Mouse (Mus musculus) left cerebral cortex, postnatal 4 days (tissue): ENCODE data around the gene Rgs3. TPM values are rescaled to one million over a fixed set of nuclear protein-coding genes. Genes with fewer than 3 reads are reported as not detected.

Source experiments
- DNase-seq: peaks from one replicate; pipeline ENCODE4 v3.0.0-alpha.2; 2022
- intact Hi-C: fragments of 180-260 bp; cut with DNase I; formaldehyde crosslinking; loops from one replicate; pipeline ENCODE4 v1.15.1; 2025
- total RNA-seq, 2 experiments: library from RNA; stranded (reverse); gene quantifications; 2 replicates each; pipeline ENCODE4 v1.2.3; 2021

Rgs3 gene
- 10 to 100 TPM; 46.7 to 46.8 TPM for total RNA-seq

- no peak for DNase-seq
- intact Hi-C loops = loop anchor here (5.0 to 10.0 kb wide), 3 partner anchors 137 to 575 kb away; no protein-coding TSS in a partner anchor
Observed at GRCm38 (mm10) chr4:62559797-62560329, at the start of gene Rgs3. Gene Rgs3, plus strand, starts transcription at chr4:62559847.

DNA sequence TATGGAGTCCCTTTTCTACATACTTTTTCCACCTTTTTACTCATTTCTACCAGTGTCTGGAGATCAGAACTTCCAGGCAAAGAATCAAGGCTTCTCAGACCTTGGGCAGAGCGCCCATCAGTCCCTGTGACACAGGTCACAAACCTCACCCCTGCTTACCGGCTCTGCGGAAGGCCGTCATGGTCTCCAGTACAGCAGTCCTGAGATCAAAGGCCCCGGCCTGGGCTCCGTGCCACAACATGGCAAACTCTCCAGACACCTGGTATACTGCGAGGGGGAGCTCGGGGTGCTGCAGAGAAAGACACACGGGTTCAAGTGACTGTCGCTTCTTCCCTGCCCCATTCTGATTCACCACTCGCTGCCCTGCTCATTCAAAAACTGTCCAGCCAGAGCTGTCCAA lies 49.7 kb upstream of the Rgs3 start:
- intact Hi-C loops = no loop called here
- no peak for DNase-seq

- DNase-seq = no peak
- intact Hi-C loops = no loop called here
Observed at GRCm38 (mm10) chr4:62513998-62514506, 45.6 kb upstream of the Rgs3 start.

DNA sequence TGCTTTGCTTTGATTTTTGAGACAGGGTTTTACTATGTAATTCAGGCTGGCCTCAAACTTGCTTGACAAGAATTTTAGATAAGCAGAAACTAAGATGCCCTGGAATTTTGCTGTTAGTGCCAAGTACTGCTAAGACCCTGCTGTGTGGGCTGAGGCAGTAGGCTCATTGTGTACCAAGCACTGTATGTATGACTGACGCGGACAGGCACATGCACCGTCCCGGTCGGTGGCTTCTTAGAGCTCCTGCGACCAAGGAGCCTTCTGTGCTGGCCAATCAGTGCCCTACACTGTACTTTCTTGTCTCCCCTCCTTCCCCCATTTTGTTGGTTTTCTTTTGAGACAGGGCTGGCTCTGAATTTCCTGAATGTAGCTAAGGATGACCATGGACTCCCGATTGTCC lies 44.7 kb upstream of the Rgs3 start:
- no peak for DNase-seq
- intact Hi-C loops = no loop called here

- intact Hi-C loops = no loop called here
- no peak for DNase-seq
Observed at GRCm38 (mm10) chr4:62515490-62515889, 44.2 kb upstream of the Rgs3 start.

GRCm38 (mm10) chr4:62516079-62516478 lies 43.6 kb upstream of the Rgs3 start:
- intact Hi-C loops = no loop called here
- DNase-seq = no peak

DNA sequence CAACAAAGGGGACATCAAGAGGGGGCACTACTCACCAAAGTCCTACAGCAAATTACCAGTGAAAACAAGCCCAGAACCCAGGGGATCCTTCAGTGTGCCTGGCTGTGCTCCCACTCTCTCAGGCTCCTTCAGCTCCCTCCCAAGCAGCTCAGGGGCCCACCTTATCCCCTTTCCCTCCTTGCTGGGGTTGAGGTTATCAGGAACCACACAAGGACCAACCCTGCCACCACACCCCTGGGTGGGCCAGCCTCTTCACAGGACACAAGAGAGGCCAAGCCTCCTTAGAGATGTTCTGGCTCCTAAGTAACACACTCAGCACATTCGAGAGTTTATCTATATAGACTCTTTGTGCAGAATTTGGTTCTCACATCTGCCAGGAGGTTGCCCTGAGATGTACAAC lies 43.1 kb upstream of the Rgs3 start:
- no peak for DNase-seq
- intact Hi-C loops = no loop called here

DNA sequence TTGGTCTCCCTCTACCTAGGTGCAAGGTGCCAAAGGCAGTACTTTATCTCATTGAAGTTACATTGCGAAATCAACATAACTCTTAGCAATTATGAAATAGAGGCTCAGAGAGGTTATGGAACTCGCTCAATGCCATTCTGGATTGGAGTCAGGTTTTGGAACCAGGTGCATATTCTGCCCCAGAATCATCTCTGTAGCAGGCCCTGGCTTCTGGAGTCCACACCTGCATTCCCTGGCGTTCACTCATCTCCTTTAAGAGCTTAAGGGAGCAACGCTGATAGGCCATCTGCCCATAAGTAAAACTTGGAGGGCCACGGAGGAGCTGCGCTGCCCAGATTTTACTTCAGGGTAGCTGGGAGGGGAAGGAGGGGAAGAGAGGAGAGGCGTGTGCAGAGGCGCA lies 42.6 kb upstream of the Rgs3 start:
- intact Hi-C loops = no loop called here
- DNase-seq = no peak

DNA sequence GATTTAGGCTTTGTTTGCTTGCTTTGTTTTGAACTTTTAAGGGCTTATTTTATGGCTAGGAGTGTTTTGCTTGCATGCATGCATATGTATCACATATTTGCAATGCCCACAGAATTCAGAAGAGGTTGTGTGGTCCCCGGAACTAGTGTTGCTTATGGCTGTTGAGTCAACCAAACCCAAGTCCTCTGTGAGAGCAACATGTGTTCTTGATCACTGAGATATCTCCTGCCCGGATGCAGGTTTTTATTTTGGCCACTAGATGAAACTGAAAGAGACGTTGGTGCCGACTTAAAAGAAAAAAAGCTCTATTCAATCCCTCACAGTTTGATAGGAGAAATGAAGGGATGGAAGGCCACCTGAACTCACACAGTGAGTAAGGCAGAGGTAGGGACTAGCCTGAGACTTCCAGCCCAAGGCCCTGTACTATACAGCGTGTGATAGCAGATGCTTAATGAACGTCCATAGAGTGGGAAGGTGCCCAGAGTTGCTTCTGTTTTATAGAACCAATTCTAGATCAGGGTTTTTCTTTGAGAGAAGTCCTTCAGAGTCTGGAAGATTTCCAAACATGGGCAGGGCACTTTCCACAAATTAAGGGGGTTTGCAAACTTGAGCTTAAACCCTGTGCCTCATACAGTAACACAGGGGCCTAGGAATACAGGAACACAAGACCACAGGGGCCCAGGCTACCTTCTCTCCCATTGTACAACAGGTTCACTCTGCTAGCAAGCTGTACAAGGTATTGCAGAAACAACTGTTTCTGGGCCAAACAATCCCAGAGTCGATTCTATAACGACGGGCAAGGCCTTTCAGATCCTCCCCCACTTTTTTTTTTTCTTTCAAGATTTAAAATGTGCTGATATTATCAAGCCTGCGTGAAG lies 41.9 kb upstream of the Rgs3 start:
- intact Hi-C loops = no loop called here
- no peak for DNase-seq

DNA sequence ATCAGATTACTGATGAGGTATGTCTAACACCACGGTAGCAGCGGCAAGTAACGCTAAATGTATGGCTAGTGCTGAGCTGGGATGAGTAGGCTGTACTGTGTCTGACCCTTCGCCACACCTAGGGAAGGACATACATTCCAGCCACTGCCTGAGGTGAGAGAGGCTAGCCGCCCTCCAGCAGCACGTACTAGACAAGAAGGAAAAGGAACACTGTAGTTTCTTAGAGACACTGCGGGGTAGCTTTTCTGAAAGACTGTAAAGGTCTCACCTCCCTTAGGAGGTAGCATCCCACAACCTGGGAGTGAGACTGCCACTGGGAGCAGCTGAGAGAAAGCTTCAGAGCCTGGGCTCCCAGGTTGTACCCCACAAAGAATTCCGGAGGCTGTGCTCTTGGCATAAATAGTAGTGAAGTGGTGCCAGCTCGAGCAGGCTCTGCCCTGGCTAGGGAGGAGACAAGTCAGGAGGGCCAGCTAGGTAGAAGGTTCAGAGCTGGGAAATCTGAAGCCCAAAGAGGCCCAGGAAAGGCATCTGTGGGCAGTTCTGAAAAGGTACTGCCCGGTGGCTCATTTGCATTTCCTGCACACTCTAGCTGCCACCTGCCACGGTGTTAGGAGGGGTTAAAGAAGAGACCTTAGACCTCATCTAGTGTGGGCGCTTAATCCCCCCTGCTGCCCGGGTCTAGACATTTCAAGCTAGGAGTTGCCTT lies 41.1 kb upstream of the Rgs3 start:
- intact Hi-C loops = no loop called here
- DNase-seq = no peak

DNA sequence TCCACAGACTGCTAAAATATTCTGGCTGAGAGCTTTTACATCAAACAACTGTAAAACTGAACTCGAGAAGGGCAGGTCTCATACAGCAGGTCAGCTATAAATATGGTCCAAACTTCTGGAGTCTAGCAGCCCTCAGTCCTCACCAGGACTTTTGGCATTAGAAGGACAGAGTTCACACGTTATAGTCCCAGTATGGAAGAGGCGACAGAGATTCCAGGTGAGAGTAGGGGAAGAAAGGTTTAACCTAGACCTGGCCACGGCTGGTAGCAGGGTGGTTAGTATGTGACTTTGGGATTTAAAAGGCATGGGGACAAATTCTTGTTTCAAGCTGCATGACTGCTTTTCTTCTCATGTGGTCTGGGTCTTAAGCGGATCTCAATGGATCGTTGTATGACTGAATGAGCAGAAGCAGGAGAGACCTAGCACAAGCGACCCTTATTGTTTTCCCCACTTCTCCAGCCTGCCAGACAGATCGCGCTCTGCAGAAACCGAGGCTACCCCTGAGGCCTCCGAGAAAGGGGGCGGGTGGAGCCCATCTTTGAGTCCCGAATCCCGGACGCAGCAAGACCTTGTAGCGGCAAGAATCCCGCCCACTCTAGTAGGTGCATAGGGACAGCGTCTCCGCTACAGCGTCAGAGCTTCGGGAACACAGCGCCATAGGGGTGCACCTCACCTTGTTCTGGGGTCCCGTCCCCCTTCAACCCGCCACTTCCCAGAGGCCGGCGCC lies 40.4 kb upstream of the Rgs3 start:
- peak; percentile 27 for DNase-seq
- intact Hi-C loops = no loop called here

DNA sequence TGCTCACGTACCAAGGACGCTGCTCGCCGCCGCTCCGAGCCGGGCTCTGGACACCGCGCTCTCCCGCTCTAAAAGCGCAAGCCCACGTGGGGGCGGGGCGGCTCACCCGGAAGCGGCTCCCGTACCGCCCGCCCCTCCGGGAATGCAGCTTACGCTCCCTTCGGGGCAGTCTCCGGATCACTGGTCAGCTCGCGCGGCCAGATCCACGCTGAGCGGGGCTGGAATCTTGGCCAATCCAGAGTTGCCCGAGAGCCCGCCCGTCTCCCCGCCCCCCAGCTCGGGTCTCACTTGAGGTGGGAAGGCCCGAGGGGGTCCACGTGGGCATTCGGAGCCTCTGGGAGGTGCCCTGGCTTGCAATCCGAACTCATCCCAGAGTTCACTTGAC lies 39.8 kb upstream of the Rgs3 start, which contains the start of gene Alad:
TSS of gene Alad (minus strand) at position 70 of the 385 bp plus-strand sequence.
- DNase-seq = peak; percentile 78
- intact Hi-C loops = no loop called here

DNA sequence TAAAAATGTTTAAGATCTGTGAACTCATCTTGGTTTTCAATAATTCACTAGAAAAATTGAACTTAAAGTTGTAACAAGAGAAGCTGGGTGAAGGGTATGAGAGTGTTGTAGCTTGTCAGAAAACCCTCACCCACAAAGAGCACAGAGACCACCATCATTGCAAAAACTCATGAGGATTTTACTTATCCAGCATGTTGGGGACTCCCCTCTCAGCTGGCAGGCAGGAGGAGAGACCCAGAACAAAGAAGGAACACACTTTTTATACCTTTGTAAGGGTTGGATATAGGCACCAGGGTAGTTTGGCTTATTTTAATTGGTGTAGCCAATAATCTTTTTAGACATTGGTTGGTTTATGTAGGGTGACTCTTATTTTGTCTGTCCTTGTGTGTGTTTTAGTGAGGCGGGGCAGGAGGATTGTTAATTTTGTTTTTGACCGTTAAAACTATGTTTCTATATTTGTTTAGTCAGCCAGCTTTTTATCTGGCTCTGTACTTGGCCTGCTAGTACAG lies 38.7 kb upstream of the Rgs3 start:
- intact Hi-C loops = no loop called here
- DNase-seq = no peak

- DNase-seq = peak; percentile 98
- intact Hi-C loops = no loop called here
Observed at GRCm38 (mm10) chr4:62524651-62525488, 34.8 kb upstream of the Rgs3 start, which contains the start of the genes Pole3 and 4933430I17Rik. Gene Pole3, minus strand, starts transcription at chr4:62525068. Gene 4933430I17Rik, plus strand, starts transcription at chr4:62525369.

GRCm38 (mm10) chr4:62525489-62525811 lies 34.2 kb upstream of the Rgs3 start:
- no peak for DNase-seq
- intact Hi-C loops = no loop called here

DNA sequence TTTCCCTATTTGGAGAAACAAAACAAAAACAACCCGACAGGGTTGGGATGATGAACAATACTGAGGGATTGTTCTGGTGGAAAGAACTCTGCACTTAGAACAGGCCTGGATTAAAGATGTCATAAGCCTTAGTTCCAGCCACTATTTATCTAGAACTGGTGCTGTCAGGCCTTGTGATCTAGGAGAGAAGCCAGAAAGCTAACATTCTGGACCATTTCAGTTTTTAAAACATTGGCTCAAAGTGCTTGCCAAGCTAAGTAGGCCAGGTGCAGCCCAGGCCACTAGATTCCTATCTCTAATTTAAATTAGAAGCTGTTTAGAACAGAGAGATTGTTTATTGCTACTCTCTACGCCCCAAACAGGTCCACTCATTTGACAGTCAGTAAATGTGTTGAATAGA lies 33.4 kb upstream of the Rgs3 start:
- no peak for DNase-seq
- intact Hi-C loops = no loop called here

- no peak for DNase-seq
- intact Hi-C loops = no loop called here
Observed at GRCm38 (mm10) chr4:62527655-62528054, 32.0 kb upstream of the Rgs3 start.

DNA sequence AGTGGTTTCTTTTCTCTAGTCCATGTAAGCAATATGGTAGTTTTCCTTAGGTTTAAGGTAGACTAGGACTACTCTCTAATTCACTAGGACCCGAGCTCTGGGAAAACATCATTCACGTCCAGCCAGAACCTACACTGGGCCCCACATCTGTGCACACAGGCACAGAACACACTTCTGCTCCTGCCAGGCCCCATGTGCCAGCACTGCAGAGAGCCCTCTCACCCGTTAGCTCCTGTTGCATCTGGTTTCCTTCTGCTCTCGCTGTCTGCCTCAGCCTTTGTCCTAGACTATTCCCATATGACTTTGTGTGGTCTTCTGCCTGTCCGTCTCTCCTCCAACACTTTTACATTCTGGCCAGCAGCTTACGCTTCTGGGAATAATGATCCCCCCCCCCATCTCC lies 25.9 kb upstream of the Rgs3 start:
- intact Hi-C loops = no loop called here
- no peak for DNase-seq

DNA sequence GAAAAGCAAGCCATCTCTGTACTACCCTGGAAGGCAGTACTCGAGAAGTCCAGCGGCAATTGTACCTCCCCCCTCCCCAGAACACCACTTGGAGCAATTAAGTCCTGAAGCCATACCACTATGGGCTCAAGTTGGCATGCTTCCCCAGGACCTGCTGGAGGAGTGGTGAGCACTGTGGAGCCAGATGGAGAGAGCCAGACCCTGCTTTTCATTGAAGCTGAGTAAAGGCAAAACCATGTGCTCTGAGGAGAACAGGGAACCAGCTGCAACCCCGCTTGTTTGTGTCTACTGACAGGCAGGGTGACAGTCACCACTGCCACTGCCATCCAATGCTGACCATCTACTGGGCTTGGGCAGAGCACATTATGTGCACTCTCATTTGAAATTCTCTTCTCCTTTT lies 17.8 kb upstream of the Rgs3 start:
- peak; percentile 67 for DNase-seq
- intact Hi-C loops = no loop called here

GRCm38 (mm10) chr4:62543782-62544181 lies 15.9 kb upstream of the Rgs3 start:
- intact Hi-C loops = no loop called here
- no peak for DNase-seq
